Comparison of ENCODE assay signal across 8 mouse cellular contexts in the genomic region with DNA sequence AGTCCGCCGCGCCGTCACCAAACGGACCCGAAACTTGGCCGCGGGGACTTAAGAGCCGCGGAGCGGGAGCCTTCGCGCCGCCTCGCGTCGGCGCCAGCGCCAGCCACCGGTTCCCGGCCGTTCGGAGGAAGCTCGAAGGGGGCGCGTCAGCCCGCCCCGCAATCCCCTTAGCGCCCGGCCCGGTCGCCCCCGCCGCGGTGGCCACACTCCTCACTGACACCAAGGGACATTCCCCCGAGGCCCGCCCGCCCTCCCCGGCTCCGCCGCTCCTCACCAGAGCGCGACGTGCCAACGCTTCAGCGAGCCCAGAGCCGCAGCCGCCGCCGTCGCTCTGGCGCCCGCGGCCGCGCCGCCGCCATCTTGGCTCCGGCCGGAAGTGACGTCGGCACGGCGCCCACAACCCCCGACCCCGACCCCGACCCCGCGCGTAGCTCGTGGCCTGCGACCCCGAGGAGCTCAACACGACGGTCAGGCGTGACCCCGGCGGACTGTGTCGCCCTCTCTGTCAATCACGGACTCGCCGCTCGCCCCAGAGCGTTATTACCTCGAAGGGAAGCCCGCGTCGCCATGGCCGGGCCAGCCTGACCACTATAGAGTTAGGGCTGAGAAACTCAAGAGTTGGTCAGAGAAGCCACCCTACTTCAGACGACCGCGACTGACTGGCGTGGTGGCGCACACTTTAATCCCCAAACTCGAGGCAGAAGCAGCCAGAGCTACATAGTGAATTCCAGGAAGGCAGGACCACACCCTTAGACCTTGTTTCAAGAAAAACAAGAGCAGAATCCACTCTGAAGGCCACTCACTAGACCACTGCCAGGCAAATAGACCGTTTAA. TPM values are rescaled to one million over a fixed set of nuclear protein-coding genes. Genes with fewer than 3 reads are reported as not detected.
DNase-seq lines count a peak whose midpoint lies in the region; ATAC-seq and TF ChIP-seq lines count a peak whose summit lies in the region.

A gene (minus strand): TSS at position 655 of the 834 bp plus-strand sequence.

- TF ChIP-seq CTCF in kidney, postnatal 0 days (IDR thresholded peaks at IDR 0.05; ENCODE audit: low read depth), result no peak
- no peak for TF ChIP-seq CTCF in liver, adult 2 months (IDR thresholded peaks at IDR 0.05; ENCODE audit: low read depth, low read length)

- H3K27ac ChIP-seq in forebrain, embryonic 10.5 days, result peak within 1 kb of the TSS; percentile 98
- H3K27ac ChIP-seq in heart, embryonic 13.5 days (replicated peaks), result peak within 1 kb of the TSS; percentile 63
- peak within 1 kb of the TSS; percentile 73 for H3K27ac ChIP-seq in kidney, postnatal 0 days
- H3K27ac ChIP-seq in liver, adult 2 months (replicated peaks; ENCODE audit: insufficient read depth, low read depth, low read length), result peak within 1 kb of the TSS; percentile 98

- peaks cover 6% of the 10 kb centered on the region; the same call in 1 of the 2 replicates for H3K36me3 ChIP-seq in forebrain, embryonic 10.5 days (replicated peaks)
- no peaks in the 10 kb centered on the region for H3K36me3 ChIP-seq in heart, embryonic 13.5 days
- H3K36me3 ChIP-seq in kidney, postnatal 0 days (ENCODE audit: insufficient read depth, low read length), result no peaks in the 10 kb centered on the region
- no peaks in the 10 kb centered on the region for H3K36me3 ChIP-seq in liver, adult 2 months (ENCODE audit: control insufficient read depth, insufficient read depth, low read length)

- peaks cover 30% of the 10 kb centered on the region for H3K4me1 ChIP-seq in forebrain, embryonic 10.5 days
- H3K4me1 ChIP-seq in heart, embryonic 13.5 days, result peaks cover 12% of the 10 kb centered on the region
- H3K4me1 ChIP-seq in kidney, postnatal 0 days (replicated peaks; ENCODE audit: insufficient read depth, low read length), result 0 out of 2 replicates have a peak, but pooled peaks cover 9% of the 10 kb centered on the region
- peaks cover 17% of the 10 kb centered on the region; the same call in 1 of the 2 replicates for H3K4me1 ChIP-seq in liver, adult 2 months (ENCODE audit: control insufficient read depth, insufficient read depth, low read length)

- ATAC-seq in heart, embryonic 13.5 days (ENCODE audit: extremely low read depth, insufficient number of reproducible peaks, low FRiP score, low TSS enrichment), result peak; percentile 64
- ATAC-seq in kidney, postnatal 0 days (replicated peaks; ENCODE audit: low FRiP score, low read depth), result peak; percentile 80
- peak; percentile 32 for ATAC-seq in monocyte, adult 5-6 weeks (replicated peaks; ENCODE audit: insufficient number of reproducible peaks, low FRiP score, low TSS enrichment, poor library complexity, severe bottlenecking)

- peak; percentile 35 to 44 for DNase-seq in CD8-positive naive resting alpha-beta T cell, adult 2 months (ENCODE audit: low read depth in 2 of 2, low spot score in 2 of 2)
- peak; percentile 53 for DNase-seq in c-Kit-negative CD71-positive TER-119-positive erythroid progenitor cells, embryonic 14.5 days (ENCODE audit: low read depth, low spot score)
- DNase-seq in forebrain, embryonic 10.5 days (ENCODE audit: extremely low spot score, low spot score), result peak; percentile 80
- peak; percentile 52 for DNase-seq in kidney, postnatal 0 days (ENCODE audit: low spot score)
- peak; percentile 41 for DNase-seq in liver, adult 2 months (ENCODE audit: extremely low read depth, low read depth, low spot score)
- peak; percentile 22 to 39 for DNase-seq in spleen, postnatal 14 days (ENCODE audit: low spot score in 2 of 2)

- no peaks in the 10 kb centered on the region for H3K9me3 ChIP-seq in forebrain, embryonic 10.5 days
- no peaks in the 10 kb centered on the region for H3K9me3 ChIP-seq in heart, embryonic 13.5 days
- H3K9me3 ChIP-seq in kidney, postnatal 0 days (replicated peaks; ENCODE audit: low read length), result no peaks in the 10 kb centered on the region

- peak within 1 kb of the TSS; percentile 79 for H3K4me2 ChIP-seq in heart, embryonic 13.5 days
- peak within 1 kb of the TSS; percentile 90 for H3K4me2 ChIP-seq in kidney, postnatal 0 days (ENCODE audit: low read length)

- WGBS in forebrain, embryonic 10.5 days, result 3% methylated on average over 96 of the region's 96 CpGs
- 2% methylated on average over 91 of the region's 96 CpGs for WGBS in heart, embryonic 13.5 days
- WGBS in kidney, postnatal 0 days, result 1% methylated on average over 76 of the region's 96 CpGs
- under 1% methylated on average over 87 of the region's 96 CpGs for WGBS in liver, adult 2 months

- peak; percentile 71 for TF ChIP-seq POLR2A in liver, adult 2 months (IDR thresholded peaks at IDR 0.05; ENCODE audit: extremely low read depth, insufficient read depth, low read length)

- H3K4me3 ChIP-seq in forebrain, embryonic 10.5 days, result peak within 1 kb of the TSS; percentile 94
- H3K4me3 ChIP-seq in heart, embryonic 13.5 days, result peak within 1 kb of the TSS; percentile 88
- peak within 1 kb of the TSS; percentile 78 for H3K4me3 ChIP-seq in kidney, postnatal 0 days (replicated peaks; ENCODE audit: low read depth, low read length)
- peak within 1 kb of the TSS; percentile 83 for H3K4me3 ChIP-seq in liver, adult 2 months (ENCODE audit: insufficient read depth, low read depth, low read length)

- 0 out of 2 replicates have a peak, but pooled peaks cover 3% of the 10 kb centered on the region for H3K27me3 ChIP-seq in forebrain, embryonic 10.5 days (ENCODE audit: poor library complexity, severe bottlenecking)
- H3K27me3 ChIP-seq in heart, embryonic 13.5 days (replicated peaks), result no peaks in the 10 kb centered on the region; the same call in 1 of the 2 replicates
- no peaks in the 10 kb centered on the region for H3K27me3 ChIP-seq in kidney, postnatal 0 days (ENCODE audit: insufficient read depth, low read length)
- no peaks in the 10 kb centered on the region for H3K27me3 ChIP-seq in liver, adult 2 months (ENCODE audit: control insufficient read depth, insufficient read depth, low read length)

- peaks cover 17% of the 10 kb centered on the region; the same call in 1 of the 2 replicates for H3K79me2 ChIP-seq in liver, adult 2 months (ENCODE audit: control insufficient read depth, insufficient read depth, low read length)

- H3K9ac ChIP-seq in heart, embryonic 13.5 days, result peak within 1 kb of the TSS; percentile 95
- peak within 1 kb of the TSS; percentile 77 for H3K9ac ChIP-seq in kidney, postnatal 0 days (ENCODE audit: low read depth, low read length)
- peak within 1 kb of the TSS; percentile 90 for H3K9ac ChIP-seq in liver, adult 2 months (ENCODE audit: low read depth, low read length)

RNA-seq across cellular contexts. Expression of the gene that starts here (rescaled TPM):
- 15.2 and 16.0 TPM in 2 replicates for polyA plus RNA-seq in forebrain, embryonic 10.5 days (2016; fragmentation: Nextera tagmentation; extraction: Ambion mirVana)
- polyA plus RNA-seq in heart, embryonic 13.5 days (2015; fragmentation: Nextera tagmentation; extraction: Ambion mirVana), result 7.0 and 7.5 TPM in 2 replicates
- 8.0 and 8.6 TPM in 2 replicates for polyA plus RNA-seq in kidney, postnatal 0 days (2015; fragmentation: Nextera tagmentation; extraction: Ambion mirVana)
- total RNA-seq in liver, adult 2 months (2014; rRNA removed), result 6.9 and 8.1 TPM in 2 replicates
- polyA plus RNA-seq in liver, adult 2 months (2012; rRNA removed), result 4.9 and 7.9 TPM in 2 replicates
- total RNA-seq in monocyte, adult 5-6 weeks (2017), result 26.7 to 41.5 TPM (median 30.2 TPM) in 3 replicates

Comparison
In these comparisons a context has a peak if more than half of its experiments do, and no peak if none do; other contexts are left out.
1. Peak in every context shown above with its lines: DNase-seq, ATAC-seq, H3K4me3 ChIP-seq and H3K27ac ChIP-seq.